Mouse (Mus musculus) C2C12 (cell line): Measurements from ENCODE around the gene Nrxn1. TPM values are rescaled to one million over a fixed set of nuclear protein-coding genes. Genes with fewer than 3 reads are reported as not detected.

ENCODE experiments used
- H3K27me3 ChIP-seq: one replicate; pipeline ENCODE4 v1.6.1; 2011; ENCODE audit not compliant: control insufficient read depth, insufficient read depth, insufficient read length
- H3K36me3 ChIP-seq: one replicate; pipeline ENCODE4 v1.6.1; 2011; ENCODE audit not compliant: control insufficient read depth, insufficient read depth
- H3K4me3 ChIP-seq: one replicate; pipeline ENCODE4 v1.5.1; 2011; ENCODE audit warnings: mild to moderate bottlenecking, control low read depth; ENCODE audit not compliant: poor library complexity, insufficient read depth, severe bottlenecking
- H3K79me2 ChIP-seq: one replicate; pipeline ENCODE4 v1.6.1; 2011; ENCODE audit not compliant: control insufficient read depth, insufficient read depth
- H3K79me3 ChIP-seq: one replicate; pipeline ENCODE4 v1.6.1; 2011; ENCODE audit warnings: low read depth, control low read depth
- H3ac ChIP-seq: one replicate; pipeline ENCODE3; 2011; ENCODE audit warnings: low read depth; ENCODE audit not compliant: control insufficient read depth, insufficient read length
- CEBPB ChIP-seq: IDR thresholded peaks from one replicate; pipeline ENCODE4 v1.6.1; 2011; ENCODE audit warnings: low read depth, mild to moderate bottlenecking, control low read depth, moderate library complexity
- CTCF ChIP-seq: IDR thresholded peaks from one replicate; pipeline ENCODE4 v1.5.1; 2011; ENCODE audit not compliant: control insufficient read depth, insufficient read depth, insufficient read length
- FOSL1 ChIP-seq: IDR thresholded peaks from one replicate; pipeline ENCODE4 v1.8.0; 2011; ENCODE audit warnings: mild to moderate bottlenecking, low read length; ENCODE audit not compliant: poor library complexity, insufficient read depth, severe bottlenecking
- MAX ChIP-seq: IDR thresholded peaks from one replicate; pipeline ENCODE4 v1.6.1; 2011; ENCODE audit warnings: mild to moderate bottlenecking, control low read depth
- MYOD1 ChIP-seq: IDR thresholded peaks from one replicate; pipeline ENCODE4 v1.6.1; 2011; ENCODE audit warnings: low read depth; ENCODE audit not compliant: control insufficient read depth, insufficient read length
- MYOG ChIP-seq: IDR thresholded peaks from one replicate; pipeline ENCODE4 v1.6.1; 2011; ENCODE audit not compliant: control insufficient read depth, insufficient read length; ENCODE audit errors: extremely low read depth
- USF1 ChIP-seq: IDR thresholded peaks from one replicate; pipeline ENCODE4 v1.6.1; 2011; ENCODE audit warnings: low read depth, mild to moderate bottlenecking, control low read depth, moderate library complexity
- polyA plus RNA-seq: library from polyadenylated mRNA; unstranded; fragments of >200 nt; fragmentation: generic; extraction: Trizol; gene quantifications from one replicate; pipeline ENCODE4 v1.2.1, GENCODE M21; 2012; ENCODE audit warnings: missing spikeins

Nrxn1 gene
- polyA plus RNA-seq, 1 experiment: 0.22 TPM

DNA sequence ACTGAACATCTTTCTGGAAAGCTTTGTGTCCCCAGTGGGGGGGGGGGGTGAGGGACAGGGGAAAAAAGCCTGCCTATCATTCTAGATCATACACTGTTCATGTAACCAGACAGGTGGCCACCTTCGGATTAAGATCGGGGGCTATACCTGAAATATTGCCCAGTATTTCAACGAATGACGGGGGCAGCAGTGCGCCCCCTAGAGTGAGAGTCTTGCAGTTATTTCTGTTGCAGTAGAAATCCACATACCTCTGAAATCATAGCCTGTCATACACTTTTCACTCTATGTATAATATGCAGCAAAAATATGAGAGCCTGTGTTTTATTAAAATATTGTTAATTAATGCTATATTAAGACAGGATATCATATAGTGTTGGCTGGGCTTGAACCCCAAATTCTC lies 636.1 kb downstream of the Nrxn1 start:
- TF ChIP-seq MYOG (no peak), CTCF (no peak), MAX (no peak), MYOD1 (no peak), CEBPB (no peak), FOSL1 (no peak), USF1 (no peak)
- H3ac ChIP-seq: no peak overlapping the region
- H3K79me3 ChIP-seq: no peaks in the 10 kb centered on the region
- no peaks in the 10 kb centered on the region for H3K36me3 ChIP-seq
- no peak overlapping the region for H3K4me3 ChIP-seq
- H3K79me2 ChIP-seq: no peaks in the 10 kb centered on the region
- peaks cover 22% of the 10 kb centered on the region for H3K27me3 ChIP-seq

- no peaks in the 10 kb centered on the region for H3K36me3 ChIP-seq
- TF ChIP-seq FOSL1 (no peak), MYOD1 (no peak), MAX (no peak), CEBPB (no peak), MYOG (no peak), CTCF (no peak), USF1 (no peak)
- no peak overlapping the region for H3ac ChIP-seq
- peaks cover 22% of the 10 kb centered on the region for H3K27me3 ChIP-seq
- H3K79me2 ChIP-seq: no peaks in the 10 kb centered on the region
- no peaks in the 10 kb centered on the region for H3K79me3 ChIP-seq
- no peak overlapping the region for H3K4me3 ChIP-seq
Observed at GRCm38 (mm10) chr17:90455904-90456303, 637.0 kb downstream of the Nrxn1 start.

DNA sequence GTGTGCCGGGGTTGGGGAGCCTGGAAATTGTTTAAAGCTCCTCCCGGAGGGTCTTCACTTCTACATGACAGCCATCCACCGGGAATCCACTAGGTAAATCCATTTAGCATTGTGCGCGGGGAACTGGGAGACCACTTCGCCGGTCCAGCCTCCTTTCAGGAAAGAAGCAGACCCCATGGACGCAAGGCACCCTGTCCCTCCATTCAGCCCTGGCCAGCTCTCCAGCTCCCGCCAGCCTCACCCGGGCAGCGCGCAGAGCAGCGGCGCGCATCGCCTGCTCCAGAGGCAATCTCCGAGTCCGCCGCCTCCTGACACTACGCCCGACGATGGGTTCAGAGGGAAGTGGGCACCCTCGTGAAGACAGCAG lies 637.5 kb downstream of the Nrxn1 start:
- Histone ChIP-seq H3K79me2 (no peaks in the 10 kb centered on the region), H3K36me3 (no peaks in the 10 kb centered on the region), H3K27me3 (peaks cover 22% of the 10 kb centered on the region), H3K4me3 (no peak overlapping the region), H3ac (no peak overlapping the region), H3K79me3 (no peaks in the 10 kb centered on the region)
- no peak for TF ChIP-seq USF1
- TF ChIP-seq MAX: no peak
- no peak for TF ChIP-seq FOSL1
- no peak for TF ChIP-seq MYOG
- no peak for TF ChIP-seq MYOD1
- no peak for TF ChIP-seq CEBPB
- no peak for TF ChIP-seq CTCF

- H3K4me3 ChIP-seq: no peak overlapping the region
- TF ChIP-seq MYOD1: no peak
- no peak for TF ChIP-seq USF1
- no peak for TF ChIP-seq CTCF
- no peak for TF ChIP-seq CEBPB
- no peak for TF ChIP-seq MYOG
- no peak for TF ChIP-seq FOSL1
- no peak for TF ChIP-seq MAX
- no peak overlapping the region for H3ac ChIP-seq
Observed at GRCm38 (mm10) chr17:90454738-90455408, 638.0 kb downstream of the Nrxn1 start.

DNA sequence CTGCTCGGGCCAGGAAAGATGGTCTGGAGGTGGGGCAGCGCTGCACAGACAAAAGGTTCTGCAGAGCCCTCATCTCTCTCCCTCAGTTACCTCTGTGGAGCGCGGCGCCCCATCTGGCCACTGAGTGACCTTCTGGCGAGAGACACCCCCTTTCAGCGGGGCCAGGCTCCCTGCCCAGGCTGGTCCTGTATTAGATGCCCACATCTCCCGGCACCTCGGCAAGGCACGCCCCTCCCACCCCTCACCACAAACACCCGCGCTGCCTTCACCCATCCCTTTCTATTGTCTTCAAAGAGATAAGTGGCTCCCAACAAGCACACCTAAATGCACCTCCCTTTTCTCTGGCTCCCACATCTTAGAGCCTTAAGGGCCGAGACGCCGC lies 638.5 kb downstream of the Nrxn1 start:
- H3K79me2 ChIP-seq: no peaks in the 10 kb centered on the region
- TF ChIP-seq CEBPB (no peak), CTCF (no peak), MYOD1 (no peak), MYOG (no peak), MAX (no peak), FOSL1 (no peak), USF1 (no peak)
- H3K4me3 ChIP-seq: no peak overlapping the region
- no peak overlapping the region for H3ac ChIP-seq
- no peaks in the 10 kb centered on the region for H3K36me3 ChIP-seq
- no peaks in the 10 kb centered on the region for H3K79me3 ChIP-seq
- peaks cover 22% of the 10 kb centered on the region for H3K27me3 ChIP-seq

More at GRCm38 (mm10) chr17:90454738-90455408, 638.0 kb downstream of the Nrxn1 start:
- Histone ChIP-seq H3K27me3 (peaks cover 22% of the 10 kb centered on the region), H3K36me3 (no peaks in the 10 kb centered on the region), H3K79me2 (no peaks in the 10 kb centered on the region), H3K79me3 (no peaks in the 10 kb centered on the region)
